Mouse (Mus musculus): ENCODE results near the gene Fgf9. TPM values are rescaled to one million over a fixed set of nuclear protein-coding genes. Genes with fewer than 3 reads are reported as not detected.
A peak's percentile ranks its signal among the peaks of the same experiment; 100 is the strongest.

Gene Fgf9
- polyA plus RNA-seq (2015; fragmentation: Nextera tagmentation; extraction: Ambion mirVana) = 7.8 and 9.0 TPM in 2 replicates

DNA sequence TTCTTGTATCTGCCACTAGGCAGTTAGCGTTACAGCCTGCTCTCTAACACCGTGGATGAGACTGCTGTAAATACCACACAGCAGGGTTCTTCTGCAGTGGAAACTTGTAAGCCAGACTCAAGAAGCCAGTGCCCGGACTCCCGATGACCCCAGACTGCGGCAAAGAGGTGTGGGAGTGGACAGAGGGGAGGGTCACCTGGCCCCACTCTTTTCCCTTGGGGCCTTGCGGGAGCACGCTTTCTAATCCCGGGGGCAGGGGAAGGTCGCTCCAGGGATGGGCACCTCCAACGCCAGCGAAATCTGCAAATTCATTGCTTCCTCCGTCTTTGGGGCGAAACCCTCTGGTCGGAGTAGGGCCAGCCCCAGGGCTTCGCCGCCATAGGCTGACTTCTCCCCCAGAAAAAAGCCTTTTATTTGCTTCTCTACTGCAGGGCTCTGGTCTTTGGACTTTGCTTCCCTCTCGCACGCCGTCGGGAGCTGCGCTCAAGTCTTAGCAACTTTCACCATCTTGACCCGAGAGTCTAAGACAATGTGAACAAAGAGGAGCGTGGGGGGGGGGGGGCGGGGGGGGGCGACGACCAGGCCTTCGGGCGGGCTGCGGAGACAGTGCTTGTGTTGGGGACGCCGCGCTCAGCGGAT lies at the start of gene Fgf9:
Fgf9 (plus strand) TSS at position 67 of the 639 bp plus-strand sequence.
- Histone ChIP-seq H3K4me2 (replicated peaks; ENCODE audit: low read depth, low read length) (peak within 1 kb of the TSS; percentile 91), H3K27me3 (ENCODE audit: insufficient read depth, low read length) (peaks cover 49% of the 10 kb centered on the region), H3K9ac (replicated peaks; ENCODE audit: low read length) (peak within 1 kb of the TSS; percentile 72), H3K4me1 (ENCODE audit: insufficient read depth, low read length) (peaks cover 34% of the 10 kb centered on the region), H3K9me3 (ENCODE audit: low read length) (no peaks in the 10 kb centered on the region), H3K36me3 (ENCODE audit: insufficient read depth, low read length) (no peaks in the 10 kb centered on the region), H3K27ac (ENCODE audit: low read length) (peak within 1 kb of the TSS; percentile 34), H3K4me3 (ENCODE audit: low read length) (peak within 1 kb of the TSS; percentile 72)
- WGBS = under 1% methylated on average over 32 of the region's 33 CpGs
- peak; percentile 17 for ATAC-seq (ENCODE audit: low FRiP score, low TSS enrichment)

DNA sequence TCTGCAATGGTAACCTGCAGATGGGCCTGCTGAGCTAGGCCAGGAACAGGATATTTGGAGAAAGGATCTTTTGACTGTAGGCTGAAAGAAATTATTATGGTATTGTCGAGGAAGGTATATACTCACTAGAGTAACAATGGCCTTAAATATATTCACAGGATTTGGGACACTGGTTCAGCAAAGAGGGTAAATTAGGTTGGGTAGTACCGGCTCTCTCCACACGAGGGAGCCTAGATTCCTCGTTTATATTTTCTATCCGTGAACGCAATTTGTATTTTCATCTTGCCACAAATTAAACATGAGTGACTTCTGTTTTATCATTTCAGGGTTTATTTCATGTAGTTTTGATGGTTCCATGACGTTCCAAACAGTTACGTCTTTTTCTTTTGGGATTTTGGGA lies 35.8 kb upstream of the Fgf9 start:
- Histone ChIP-seq H3K9me3 (ENCODE audit: low read length) (no peaks in the 10 kb centered on the region), H3K27ac (ENCODE audit: low read length) (no peak overlapping the region), H3K27me3 (ENCODE audit: insufficient read depth, low read length) (no peaks in the 10 kb centered on the region), H3K4me3 (ENCODE audit: low read length) (no peak overlapping the region), H3K36me3 (ENCODE audit: insufficient read depth, low read length) (no peaks in the 10 kb centered on the region), H3K4me1 (ENCODE audit: insufficient read depth, low read length) (0 out of 2 replicates have a peak, but pooled peaks cover 6% of the 10 kb centered on the region), H3K9ac (replicated peaks; ENCODE audit: low read length) (no peak overlapping the region), H3K4me2 (replicated peaks; ENCODE audit: low read depth, low read length) (no peak overlapping the region)
- WGBS = 10% methylated on average over 8 of the region's 8 CpGs
- ATAC-seq (ENCODE audit: low FRiP score, low TSS enrichment) = no peak

DNA sequence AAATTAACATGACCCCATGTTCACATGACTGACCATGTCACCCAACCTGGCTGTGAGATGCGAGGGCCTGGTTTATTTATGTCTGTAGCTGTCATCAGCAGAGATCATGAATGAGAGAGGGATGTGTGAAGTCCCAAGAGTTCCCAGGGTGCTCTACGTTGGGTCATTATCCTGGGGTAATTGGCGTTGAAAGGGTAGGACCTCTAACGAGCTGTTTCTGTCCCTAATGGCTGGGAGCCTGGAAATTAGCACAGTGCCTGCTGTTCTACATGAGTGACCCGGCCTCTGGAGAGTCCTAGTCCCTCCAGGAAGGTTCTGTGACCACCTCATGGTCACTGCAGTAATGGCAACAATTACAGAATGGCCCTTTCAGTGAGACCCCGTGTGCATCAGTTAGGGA lies 34.2 kb upstream of the Fgf9 start:
- Histone ChIP-seq H3K9me3 (ENCODE audit: low read length) (no peaks in the 10 kb centered on the region), H3K27me3 (ENCODE audit: insufficient read depth, low read length) (no peaks in the 10 kb centered on the region), H3K4me1 (ENCODE audit: insufficient read depth, low read length) (0 out of 2 replicates have a peak, but pooled peaks cover 6% of the 10 kb centered on the region), H3K9ac (replicated peaks; ENCODE audit: low read length) (no peak overlapping the region), H3K4me3 (ENCODE audit: low read length) (no peak overlapping the region), H3K36me3 (ENCODE audit: insufficient read depth, low read length) (no peaks in the 10 kb centered on the region), H3K4me2 (replicated peaks; ENCODE audit: low read depth, low read length) (no peak overlapping the region), H3K27ac (ENCODE audit: low read length) (no peak overlapping the region)
- peak; percentile 49; the same call in 1 of the 2 replicates for ATAC-seq (ENCODE audit: low FRiP score, low TSS enrichment)
- 13% methylated on average over 6 of the region's 6 CpGs for WGBS

DNA sequence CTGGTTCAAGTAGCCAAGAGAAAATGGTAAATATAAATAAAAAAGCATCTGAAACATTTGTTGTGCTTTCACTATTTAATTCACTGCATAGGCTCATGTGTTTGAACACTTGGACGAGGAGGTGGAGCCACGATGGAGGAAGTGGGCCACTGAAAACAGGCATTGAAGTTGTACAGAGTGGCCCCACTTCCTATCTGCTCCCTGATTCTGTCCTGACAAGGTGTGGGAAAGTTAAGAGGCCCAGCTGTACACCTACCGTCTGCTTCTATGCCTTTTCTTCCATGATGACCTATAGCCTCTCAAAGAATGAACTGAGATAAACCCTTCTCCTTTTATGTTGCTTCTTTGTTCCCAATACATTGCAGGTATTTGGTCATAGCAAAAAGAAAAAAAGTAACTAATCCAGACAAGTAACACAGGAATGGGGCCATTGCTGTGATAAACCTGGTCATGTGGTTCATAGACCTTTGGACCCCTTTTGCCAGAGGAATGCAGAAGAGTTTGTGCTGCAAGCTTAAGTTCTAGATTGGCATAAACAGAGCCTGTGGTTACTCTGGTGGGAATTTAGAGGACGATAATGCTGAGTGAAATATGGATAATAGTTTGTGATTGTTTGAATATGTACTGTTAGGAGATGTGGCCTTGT lies 23.6 kb upstream of the Fgf9 start:
- no peak for ATAC-seq (ENCODE audit: low FRiP score, low TSS enrichment)

DNA sequence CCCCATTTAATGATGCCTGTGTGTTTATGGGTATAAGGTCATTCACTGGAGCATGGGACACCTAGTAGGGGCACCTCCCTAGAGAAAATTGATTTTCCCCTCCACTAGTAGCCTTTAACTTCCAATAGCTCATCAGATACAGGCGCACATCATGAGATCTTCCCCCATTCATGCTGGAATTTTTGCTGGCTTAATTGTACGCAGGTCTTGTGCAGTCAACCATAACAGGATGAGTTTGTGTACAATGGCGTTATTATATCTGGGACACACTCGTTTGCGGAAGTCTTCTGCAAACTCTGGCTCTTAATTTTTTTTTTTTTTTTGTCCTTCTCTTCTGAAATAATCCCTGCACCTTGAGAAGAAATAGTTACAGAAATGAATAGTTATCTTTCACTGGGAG lies 19.7 kb upstream of the Fgf9 start:
- no peaks in the 10 kb centered on the region for H3K36me3 ChIP-seq (ENCODE audit: insufficient read depth, low read length)
- no peak overlapping the region for H3K4me2 ChIP-seq (replicated peaks; ENCODE audit: low read depth, low read length)
- peaks cover 6% of the 10 kb centered on the region for H3K9me3 ChIP-seq (ENCODE audit: low read length)
- no peaks in the 10 kb centered on the region for H3K4me1 ChIP-seq (ENCODE audit: insufficient read depth, low read length)
- no peaks in the 10 kb centered on the region for H3K27me3 ChIP-seq (ENCODE audit: insufficient read depth, low read length)
- no peak for ATAC-seq (ENCODE audit: low FRiP score, low TSS enrichment)
- no peak overlapping the region for H3K27ac ChIP-seq (ENCODE audit: low read length)
- no peak overlapping the region for H3K9ac ChIP-seq (replicated peaks; ENCODE audit: low read length)
- no peak overlapping the region for H3K4me3 ChIP-seq (ENCODE audit: low read length)
- WGBS = 83% methylated on average over 5 of the region's 5 CpGs

More for the DNA sequence above, 23.6 kb upstream of the Fgf9 start:
- Histone ChIP-seq H3K4me2 (replicated peaks; ENCODE audit: low read depth, low read length) (no peak overlapping the region), H3K27me3 (ENCODE audit: insufficient read depth, low read length) (no peaks in the 10 kb centered on the region), H3K36me3 (ENCODE audit: insufficient read depth, low read length) (no peaks in the 10 kb centered on the region), H3K27ac (ENCODE audit: low read length) (no peak overlapping the region), H3K9me3 (ENCODE audit: low read length) (peaks cover 2% of the 10 kb centered on the region), H3K4me3 (ENCODE audit: low read length) (no peak overlapping the region), H3K9ac (replicated peaks; ENCODE audit: low read length) (no peak overlapping the region), H3K4me1 (ENCODE audit: insufficient read depth, low read length) (no peaks in the 10 kb centered on the region)
- 86% methylated on average over 4 of the region's 4 CpGs for WGBS

DNA sequence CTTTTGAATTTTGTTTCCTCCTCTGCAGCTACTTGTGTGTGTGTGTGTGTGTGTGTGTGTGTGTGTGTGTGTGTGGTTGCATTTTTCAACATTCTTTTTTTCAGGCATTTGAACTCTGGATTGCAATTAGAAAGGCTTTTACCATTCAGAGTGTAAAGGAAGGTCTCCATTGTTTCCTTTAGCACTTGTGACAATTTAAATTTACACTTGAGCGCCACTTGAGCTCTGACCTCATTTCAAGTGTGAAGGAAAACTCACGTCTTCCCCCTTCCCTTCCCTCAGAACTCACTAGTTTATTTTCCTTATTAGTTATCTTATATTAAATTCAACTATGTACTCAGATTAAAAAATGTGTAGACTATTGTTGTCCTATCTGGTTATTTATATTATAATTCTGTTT lies 2.8 kb upstream of the Fgf9 start:
- WGBS = 50% methylated on average over 2 of the region's 2 CpGs
- ATAC-seq (ENCODE audit: low FRiP score, low TSS enrichment) = no peak
- no peak overlapping the region for H3K27ac ChIP-seq (ENCODE audit: low read length)
- no peak overlapping the region for H3K4me3 ChIP-seq (ENCODE audit: low read length)
- H3K4me1 ChIP-seq (ENCODE audit: insufficient read depth, low read length) = peaks cover 14% of the 10 kb centered on the region
- H3K4me2 ChIP-seq (replicated peaks; ENCODE audit: low read depth, low read length) = no peak overlapping the region
- peaks cover 22% of the 10 kb centered on the region for H3K27me3 ChIP-seq (ENCODE audit: insufficient read depth, low read length)
- H3K36me3 ChIP-seq (ENCODE audit: insufficient read depth, low read length) = no peaks in the 10 kb centered on the region
- H3K9ac ChIP-seq (replicated peaks; ENCODE audit: low read length) = no peak overlapping the region
- no peaks in the 10 kb centered on the region for H3K9me3 ChIP-seq (ENCODE audit: low read length)

DNA sequence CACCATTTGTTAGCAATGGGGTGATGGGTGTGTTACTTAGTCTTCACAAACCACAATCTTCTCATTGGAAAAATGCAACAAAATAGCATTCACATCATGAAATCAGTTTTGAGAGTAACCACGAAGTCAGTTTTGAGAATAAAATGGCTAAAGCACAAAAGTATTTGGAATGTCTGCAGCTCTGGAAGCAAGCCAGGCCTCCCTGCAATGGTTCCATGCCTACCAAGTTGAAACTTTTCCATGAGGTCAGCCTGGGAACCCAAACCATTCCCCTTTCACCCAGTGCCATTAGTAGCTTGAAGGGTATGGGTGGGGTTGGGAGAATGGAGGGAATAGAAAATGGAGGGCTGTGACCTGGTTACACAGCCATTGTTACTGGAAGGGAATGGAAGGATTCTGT lies 1.7 kb upstream of the Fgf9 start:
- no peak for ATAC-seq (ENCODE audit: low FRiP score, low TSS enrichment)
- no peak overlapping the region for H3K27ac ChIP-seq (ENCODE audit: low read length)
- no peaks in the 10 kb centered on the region for H3K9me3 ChIP-seq (ENCODE audit: low read length)
- H3K4me3 ChIP-seq (ENCODE audit: low read length) = no peak overlapping the region
- no peaks in the 10 kb centered on the region for H3K36me3 ChIP-seq (ENCODE audit: insufficient read depth, low read length)
- H3K27me3 ChIP-seq (ENCODE audit: insufficient read depth, low read length) = peaks cover 30% of the 10 kb centered on the region
- H3K9ac ChIP-seq (replicated peaks; ENCODE audit: low read length) = no peak overlapping the region
- H3K4me1 ChIP-seq (ENCODE audit: insufficient read depth, low read length) = peaks cover 19% of the 10 kb centered on the region
- H3K4me2 ChIP-seq (replicated peaks; ENCODE audit: low read depth, low read length) = no peak overlapping the region
- 84% methylated on average over 1 of the region's 1 CpGs for WGBS

DNA sequence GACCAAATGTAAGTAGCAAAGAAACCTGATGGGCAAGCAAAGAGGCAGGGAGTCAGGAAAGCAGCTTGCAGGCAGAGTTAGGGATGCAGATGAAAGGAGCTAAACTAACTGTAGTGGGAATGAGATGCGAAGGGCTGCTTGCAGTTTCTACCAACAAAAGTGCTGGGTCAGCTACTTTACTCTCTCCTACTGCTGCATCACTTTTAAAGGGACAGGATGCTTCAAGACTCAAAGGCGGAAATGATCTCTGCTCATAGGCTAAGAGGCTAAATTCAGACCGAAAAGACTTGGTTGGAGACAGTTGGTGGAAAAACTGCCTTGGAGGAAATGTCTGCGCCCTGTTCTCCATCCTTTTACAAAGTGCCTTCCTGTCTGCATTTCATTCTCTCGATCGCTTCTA lies 420 bp upstream of the Fgf9 start:
- peak overlapping the region; percentile 72 for H3K4me3 ChIP-seq (ENCODE audit: low read length)
- WGBS = 3% methylated on average over 6 of the region's 6 CpGs
- peaks cover 42% of the 10 kb centered on the region for H3K27me3 ChIP-seq (ENCODE audit: insufficient read depth, low read length)
- peaks cover 27% of the 10 kb centered on the region for H3K4me1 ChIP-seq (ENCODE audit: insufficient read depth, low read length)
- no peaks in the 10 kb centered on the region for H3K36me3 ChIP-seq (ENCODE audit: insufficient read depth, low read length)
- H3K9me3 ChIP-seq (ENCODE audit: low read length) = no peaks in the 10 kb centered on the region
- ATAC-seq (ENCODE audit: low FRiP score, low TSS enrichment) = no peak
- peak overlapping the region; percentile 72 for H3K9ac ChIP-seq (replicated peaks; ENCODE audit: low read length)
- peak overlapping the region; percentile 91 for H3K4me2 ChIP-seq (replicated peaks; ENCODE audit: low read depth, low read length)
- H3K27ac ChIP-seq (ENCODE audit: low read length) = no peak overlapping the region

DNA sequence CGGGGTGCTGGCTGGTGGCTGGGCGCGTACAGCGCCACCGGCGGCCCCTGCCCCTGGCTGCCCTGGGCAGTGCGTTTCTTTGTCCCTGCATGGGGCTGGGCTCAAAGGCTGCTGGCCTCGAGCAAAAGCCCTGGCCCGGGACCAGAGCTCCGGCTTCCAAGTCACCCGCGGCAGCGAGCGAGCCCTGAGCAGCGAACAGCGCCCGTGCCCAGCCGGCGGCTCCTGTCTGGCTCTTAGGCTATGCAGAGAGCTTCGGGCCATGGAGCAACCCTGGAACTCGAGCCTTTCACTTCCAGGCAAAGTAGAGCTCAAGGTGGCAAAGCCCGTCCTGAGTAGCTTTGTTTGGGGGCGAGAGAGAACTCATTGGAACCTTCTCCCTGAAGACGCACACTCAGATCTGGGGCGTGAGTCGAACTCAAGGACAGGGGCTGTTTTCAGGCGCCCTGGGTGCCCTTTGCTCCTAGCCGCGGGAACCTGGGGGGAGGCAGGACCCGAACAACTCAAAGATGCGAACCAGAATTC lies 834 bp downstream of the Fgf9 start:
- H3K9ac ChIP-seq (replicated peaks; ENCODE audit: low read length) = peak overlapping the region; percentile 72
- peak; percentile 36 for ATAC-seq (ENCODE audit: low FRiP score, low TSS enrichment)
- 0% methylated on average over 31 of the region's 31 CpGs for WGBS
- H3K27me3 ChIP-seq (ENCODE audit: insufficient read depth, low read length) = peaks cover 54% of the 10 kb centered on the region
- peak overlapping the region; percentile 72 for H3K4me3 ChIP-seq (ENCODE audit: low read length)
- peak overlapping the region; percentile 16 for H3K27ac ChIP-seq (ENCODE audit: low read length)
- H3K4me2 ChIP-seq (replicated peaks; ENCODE audit: low read depth, low read length) = peak overlapping the region; percentile 91
- no peaks in the 10 kb centered on the region for H3K36me3 ChIP-seq (ENCODE audit: insufficient read depth, low read length)
- H3K9me3 ChIP-seq (ENCODE audit: low read length) = no peaks in the 10 kb centered on the region
- H3K4me1 ChIP-seq (ENCODE audit: insufficient read depth, low read length) = peaks cover 37% of the 10 kb centered on the region
